Mouse (Mus musculus): ENCODE data around the gene Slc2a4.
"Not testable (repeated sequence)": the region's sequence is repeated elsewhere in the genome, so short reads cannot be mapped to it uniquely, and the experiment has no call there.

Gene Slc2a4

DNA sequence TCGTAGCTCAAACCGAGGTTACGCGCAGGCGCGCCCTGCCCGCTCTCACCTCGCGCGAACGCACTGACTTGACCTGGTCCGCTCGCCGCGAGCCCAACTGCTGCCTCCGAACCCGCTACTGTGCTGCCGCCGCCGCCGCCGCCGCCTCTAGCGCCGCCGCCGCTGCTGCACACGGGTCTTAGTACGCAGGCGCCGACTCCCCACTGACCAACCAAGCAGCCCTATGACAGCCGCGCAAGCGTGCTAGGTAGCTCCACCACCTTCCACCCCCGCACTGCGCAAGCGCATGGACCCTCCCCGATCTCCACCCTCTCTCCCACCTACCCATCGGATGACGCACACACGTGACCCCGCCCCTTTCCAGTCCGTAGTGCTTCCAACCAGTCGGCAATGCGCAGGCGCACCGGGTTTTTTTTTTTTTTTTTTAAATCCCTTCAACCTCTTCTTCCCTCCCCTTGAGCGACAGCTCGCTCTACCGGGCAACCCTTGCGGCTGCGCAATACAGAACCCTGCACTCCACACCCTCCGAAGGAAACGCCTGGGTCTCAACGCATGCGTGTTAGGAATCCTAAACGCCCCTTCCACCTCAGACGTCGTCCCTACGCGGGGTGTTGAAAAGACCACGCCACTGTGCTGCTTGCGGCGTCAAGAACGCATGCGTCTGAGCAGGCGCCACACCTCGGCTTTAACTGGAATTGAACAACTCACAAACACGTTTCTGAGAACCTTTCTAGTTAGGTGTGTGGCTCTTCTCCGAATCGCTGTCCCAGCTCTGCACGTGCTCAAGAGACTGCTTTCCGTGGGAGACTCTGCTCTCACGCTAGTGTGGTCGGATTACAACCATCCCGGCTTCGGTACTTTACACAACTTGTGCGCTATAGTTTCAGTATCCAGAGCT lies 26.6 kb downstream of the Slc2a4 start, which contains the start of gene Eif5a:
TSS of gene Eif5a (minus strand) at position 845 of the 898 bp plus-strand sequence.
- peak; percentile 100 for DNase-seq (ENCODE audit: low read depth in 2 of 2, low spot score in 2 of 2)

DNA sequence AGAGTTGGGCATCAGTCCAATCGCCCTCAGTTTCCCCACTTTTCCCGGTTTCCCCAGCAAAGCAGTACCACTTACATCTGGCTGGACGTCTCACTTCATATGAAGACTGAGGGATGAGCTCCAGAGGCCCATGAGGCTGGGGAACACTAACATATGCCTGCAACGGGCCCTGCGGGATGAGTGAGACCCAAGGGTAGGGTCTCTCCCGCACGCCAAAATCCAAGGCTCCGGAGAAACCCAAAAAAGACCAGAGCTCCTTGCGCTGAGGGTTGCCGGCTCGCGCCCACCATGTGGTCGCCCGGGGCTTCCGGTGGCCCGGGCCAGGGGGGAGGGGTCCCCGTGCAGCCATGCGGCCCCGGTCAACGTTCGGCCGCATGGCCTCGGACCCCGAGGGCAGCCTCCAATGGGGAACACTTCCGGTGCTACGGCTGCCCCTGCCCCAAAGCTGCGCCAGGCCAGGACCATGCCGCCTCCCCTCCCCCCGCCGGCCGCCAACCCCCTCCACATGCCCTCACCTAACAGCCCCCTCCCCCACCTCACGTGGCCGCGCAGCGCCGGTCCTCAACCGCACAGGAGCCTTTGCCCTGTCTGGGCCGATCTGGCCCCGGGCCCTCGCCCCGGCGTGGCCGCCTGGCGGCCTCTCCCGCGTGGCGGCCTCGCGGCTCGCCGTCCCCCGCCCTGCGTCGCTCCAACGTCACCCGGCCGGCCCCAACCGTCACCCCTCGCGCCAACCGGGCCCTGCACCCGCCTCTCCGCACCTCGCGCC lies 27.5 kb downstream of the Slc2a4 start:
- no peak for DNase-seq (ENCODE audit: low read depth in 2 of 2, low spot score in 2 of 2)

- DNase-seq (ENCODE audit: low read depth in 2 of 2, low spot score in 2 of 2) = peak; percentile 63 to 75
Measured at GRCm38 (mm10) chr11:69919661-69920265, 28.2 kb downstream of the Slc2a4 start.

- no peak for DNase-seq (ENCODE audit: low read depth in 2 of 2, low spot score in 2 of 2)
Measured at GRCm38 (mm10) chr11:69919053-69919452, 28.9 kb downstream of the Slc2a4 start.

- DNase-seq (ENCODE audit: low read depth in 2 of 2, low spot score in 2 of 2) = no peak
Measured at GRCm38 (mm10) chr11:69918118-69918517, 29.9 kb downstream of the Slc2a4 start.

- DNase-seq (ENCODE audit: low read depth in 2 of 2, low spot score in 2 of 2) = no peak
Measured at GRCm38 (mm10) chr11:69917379-69917948, 30.5 kb downstream of the Slc2a4 start.

DNA sequence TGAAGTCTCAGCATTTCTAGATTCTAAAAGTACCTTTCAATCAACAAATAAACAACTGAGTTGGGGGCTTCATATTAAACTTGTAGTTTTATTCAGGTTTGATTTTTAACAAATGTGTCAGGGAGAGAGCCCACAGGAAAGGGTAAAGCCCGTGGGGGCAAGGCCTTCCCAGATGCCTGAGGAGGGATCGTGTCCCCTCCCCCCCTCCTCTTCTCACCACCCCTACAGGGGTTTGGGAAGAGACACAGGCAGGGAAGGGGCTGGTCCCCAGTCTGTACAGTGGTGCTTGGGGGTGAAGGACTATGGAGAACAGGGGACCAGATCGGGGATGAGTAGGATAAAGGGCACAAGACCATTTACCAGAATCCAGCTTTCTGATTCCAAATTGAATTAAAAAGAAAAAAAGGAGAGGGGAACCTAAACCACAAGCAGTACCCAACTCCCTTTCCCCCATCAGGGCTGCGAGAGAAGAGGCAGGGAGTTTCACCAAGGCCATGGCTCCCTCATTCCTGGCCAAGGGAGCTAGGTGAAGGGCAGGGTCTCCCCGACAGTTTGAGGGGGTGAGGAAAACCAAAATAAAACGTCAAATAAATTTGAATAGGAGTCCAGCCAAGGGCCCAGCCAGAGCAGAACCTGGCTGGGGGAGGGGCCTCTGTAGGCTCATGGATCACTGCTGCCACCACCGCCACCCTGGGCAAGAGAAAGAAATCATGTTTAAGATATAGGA lies 31.2 kb downstream of the Slc2a4 start:
- not testable (repeated sequence) for DNase-seq (ENCODE audit: low read depth in 2 of 2, low spot score in 2 of 2)

DNA sequence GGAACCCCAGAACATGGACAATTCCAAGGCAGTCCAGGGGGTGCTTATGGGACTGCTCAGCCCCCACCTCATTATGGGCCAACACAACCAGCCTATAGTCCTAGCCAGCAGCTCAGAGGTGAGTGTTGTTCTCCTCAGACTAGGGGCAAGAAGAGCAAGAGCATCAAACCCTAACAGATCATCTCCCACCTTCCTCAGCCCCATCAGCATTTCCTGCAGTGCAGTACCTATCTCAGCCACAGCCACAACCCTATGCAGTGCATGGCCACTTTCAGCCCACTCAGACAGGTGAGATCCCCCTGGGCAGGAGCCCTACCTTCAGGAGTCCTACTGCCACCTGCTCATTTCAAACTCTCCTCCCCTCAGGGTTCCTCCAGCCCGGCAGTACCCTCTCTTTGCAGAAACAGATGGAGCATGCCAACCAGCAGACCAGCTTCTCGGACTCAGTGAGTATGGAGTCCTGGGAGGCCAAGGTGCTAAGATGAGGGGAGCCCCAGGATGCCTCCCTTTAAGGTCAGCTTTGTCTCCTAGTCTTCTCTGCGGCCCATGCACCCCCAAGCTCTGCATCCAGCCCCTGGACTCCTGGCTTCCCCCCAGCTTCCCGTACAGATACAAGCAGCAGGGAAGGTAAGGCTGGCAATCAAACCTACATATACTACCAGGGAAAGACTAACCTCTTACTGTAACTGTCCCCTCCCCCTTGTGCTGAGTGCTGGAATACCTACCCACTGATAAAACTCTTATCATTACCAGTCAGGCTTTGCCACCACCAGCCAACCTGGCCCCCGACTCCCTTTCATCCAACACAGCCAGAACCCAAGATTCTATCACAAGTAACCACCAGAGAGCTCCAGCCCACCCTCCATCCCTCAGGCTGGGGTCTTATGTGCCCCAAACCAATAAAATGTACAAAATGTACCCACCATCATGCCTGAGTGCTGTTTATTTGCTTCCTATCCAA lies 32.0 kb downstream of the Slc2a4 start:
- no peak for DNase-seq (ENCODE audit: low read depth in 2 of 2, low spot score in 2 of 2)

- DNase-seq (ENCODE audit: low read depth in 2 of 2, low spot score in 2 of 2) = no peak
Measured at GRCm38 (mm10) chr11:69914917-69915430, 33.0 kb downstream of the Slc2a4 start.

DNA sequence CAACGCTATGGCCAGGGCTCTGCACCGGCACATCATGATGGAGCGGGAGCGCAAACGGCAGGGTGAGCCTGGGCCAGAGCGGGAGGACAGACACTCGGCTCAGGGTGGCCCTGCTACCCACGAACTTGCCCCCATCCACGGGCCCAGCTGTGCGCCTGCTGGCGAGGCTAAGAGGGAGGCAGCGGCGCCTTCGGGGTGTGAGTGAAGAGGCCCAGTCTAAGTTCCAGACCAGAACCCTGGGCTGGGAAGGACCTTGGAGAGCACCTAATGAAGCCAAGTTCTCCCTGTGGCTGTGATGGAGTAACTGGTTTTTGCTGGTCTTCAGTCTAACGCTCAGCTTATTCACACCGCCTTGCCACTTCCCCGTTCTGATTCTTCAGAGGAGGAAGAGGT lies 33.6 kb downstream of the Slc2a4 start:
- no peak for DNase-seq (ENCODE audit: low read depth in 2 of 2, low spot score in 2 of 2)

DNA sequence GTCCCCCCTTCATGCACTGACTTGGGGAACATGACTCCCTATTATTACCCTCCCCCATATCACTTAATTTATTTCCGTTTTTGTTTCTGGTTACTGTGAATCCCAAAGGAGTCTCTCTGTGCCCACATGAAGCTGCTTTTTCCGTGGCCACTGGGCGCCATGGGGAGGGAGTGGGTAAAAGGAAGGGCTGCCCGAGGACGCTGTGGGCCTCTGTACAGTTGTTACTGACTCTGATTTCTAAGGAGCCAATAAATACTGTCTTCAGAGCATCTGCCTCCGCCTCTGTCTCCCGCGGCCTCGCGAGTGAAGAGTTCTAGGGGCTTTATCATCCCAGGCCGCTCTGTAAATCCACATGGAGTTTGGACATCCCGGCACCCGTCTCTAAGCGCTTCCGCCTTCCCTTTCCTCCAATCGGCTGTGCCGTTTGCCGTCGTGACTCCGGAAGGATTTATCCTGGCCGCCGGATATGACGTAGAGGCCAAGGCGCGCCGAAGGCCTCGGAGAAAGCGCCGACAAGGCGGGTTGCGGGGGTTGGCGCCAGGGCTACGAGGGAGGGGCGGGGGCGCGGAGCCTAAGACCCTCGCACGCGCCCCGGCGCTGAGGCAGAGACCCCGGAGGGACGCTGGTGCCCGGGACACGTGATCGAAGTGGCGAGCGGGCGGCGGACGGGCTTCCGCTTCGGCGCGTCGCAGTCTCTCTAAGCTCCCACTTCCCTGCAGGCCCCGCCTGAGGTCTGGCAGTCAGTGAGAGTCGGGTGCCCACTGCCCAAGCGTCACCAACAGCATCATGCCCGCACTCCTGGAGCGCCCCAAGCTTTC lies 34.2 kb downstream of the Slc2a4 start, which contains the start of gene Gps2:
TSS of gene Gps2 (plus strand) at position 335 of the 818 bp plus-strand sequence.
- peak; percentile 85 to 88 for DNase-seq (ENCODE audit: low read depth in 2 of 2, low spot score in 2 of 2)

GRCm38 (mm10) chr11:69912716-69913530 lies 35.1 kb downstream of the Slc2a4 start:
- DNase-seq (ENCODE audit: low read depth in 2 of 2, low spot score in 2 of 2) = no peak

DNA sequence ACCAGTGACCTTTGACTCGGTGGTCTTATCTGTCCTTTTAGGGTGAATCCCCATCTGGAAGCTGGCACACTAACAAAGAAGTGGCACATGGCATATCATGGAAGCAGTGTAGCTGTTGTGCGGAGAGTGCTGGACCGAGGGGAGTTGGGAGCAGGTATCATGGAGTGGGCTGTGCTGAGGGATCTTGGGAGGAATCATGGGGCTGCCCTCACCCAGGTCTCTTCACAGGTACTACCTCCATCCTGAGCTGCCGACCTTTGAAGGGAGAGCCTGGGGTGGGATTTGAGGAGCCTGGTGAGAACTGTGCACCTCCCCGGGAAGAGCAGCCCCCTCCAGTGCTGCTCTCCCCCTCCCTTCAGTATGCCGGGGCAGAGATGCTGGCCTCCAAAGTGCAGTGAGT lies 36.3 kb downstream of the Slc2a4 start:
- DNase-seq (ENCODE audit: low read depth in 2 of 2, low spot score in 2 of 2) = no peak

GRCm38 (mm10) chr11:69910781-69911560 lies 37.0 kb downstream of the Slc2a4 start:
- DNase-seq (ENCODE audit: low read depth in 2 of 2, low spot score in 2 of 2) = no peak

DNA sequence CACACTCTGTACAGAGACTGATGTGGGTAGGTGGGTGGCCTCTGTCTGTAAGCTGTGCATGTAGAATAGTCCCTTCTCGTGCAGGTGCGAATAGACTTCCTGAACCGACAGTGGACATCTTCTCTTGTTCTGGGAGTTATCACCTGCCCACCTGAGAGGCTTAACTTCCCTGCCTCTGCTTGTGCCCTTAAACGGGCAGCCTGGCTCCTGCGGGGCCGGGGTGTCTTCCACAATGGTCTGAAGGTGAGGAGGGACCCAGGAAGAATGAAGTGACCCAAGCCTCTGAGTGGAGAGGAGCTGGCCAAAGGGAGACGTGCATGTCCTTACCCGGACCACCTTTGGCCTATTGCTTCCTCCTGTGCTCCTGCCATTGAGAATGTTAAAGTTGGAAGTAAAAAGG lies 37.8 kb downstream of the Slc2a4 start:
- DNase-seq (ENCODE audit: low read depth in 2 of 2, low spot score in 2 of 2) = no peak

- no peak for DNase-seq (ENCODE audit: low read depth in 2 of 2, low spot score in 2 of 2)
Measured at GRCm38 (mm10) chr11:69909174-69909573, 38.8 kb downstream of the Slc2a4 start.

GRCm38 (mm10) chr11:69908645-69909044 lies 39.3 kb downstream of the Slc2a4 start:
- DNase-seq (ENCODE audit: low read depth in 2 of 2, low spot score in 2 of 2) = no peak
